Mouse (Mus musculus) testis, postnatal 14 days (tissue): ENCODE results near the gene Proser1.

Source experiments
- DNase-seq: peaks from one replicate; pipeline ENCODE4 v3.0.0; 2021; ENCODE audit warnings: low spot score

Gene Proser1

GRCm38 (mm10) chr3:53466481-53466880, 3.0 kb downstream of the Proser1 start:
- DNase-seq, result no peak

- no peak for DNase-seq
Measured at GRCm38 (mm10) chr3:53467356-53467755, 3.9 kb downstream of the Proser1 start.

GRCm38 (mm10) chr3:53469650-53470049, 6.2 kb downstream of the Proser1 start:
- no peak for DNase-seq

- no peak for DNase-seq
Measured at GRCm38 (mm10) chr3:53472061-53472460, 8.6 kb downstream of the Proser1 start.

- no peak for DNase-seq
Measured at GRCm38 (mm10) chr3:53474179-53474578, 10.7 kb downstream of the Proser1 start.

- no peak for DNase-seq
Measured at GRCm38 (mm10) chr3:53475889-53476288, 12.4 kb downstream of the Proser1 start.

GRCm38 (mm10) chr3:53477468-53477867, 14.0 kb downstream of the Proser1 start:
- DNase-seq, result no peak

GRCm38 (mm10) chr3:53478419-53479046, 15.1 kb downstream of the Proser1 start:
- DNase-seq, result peak; percentile 32

- DNase-seq, result no peak
Measured at GRCm38 (mm10) chr3:53483414-53484059, 20.1 kb downstream of the Proser1 start.

- no peak for DNase-seq
Measured at GRCm38 (mm10) chr3:53486561-53486960, 23.1 kb downstream of the Proser1 start.

- DNase-seq, result no peak
Measured at GRCm38 (mm10) chr3:53486996-53487576, 23.6 kb downstream of the Proser1 start.

- DNase-seq, result no peak
Measured at GRCm38 (mm10) chr3:53488353-53488752, 24.9 kb downstream of the Proser1 start, which contains the start of gene Stoml3. Gene Stoml3, plus strand, starts transcription at chr3:53488653.

- DNase-seq, result no peak
Measured at GRCm38 (mm10) chr3:53498351-53498905, 35.0 kb downstream of the Proser1 start.

GRCm38 (mm10) chr3:53502428-53502827, 39.0 kb downstream of the Proser1 start:
- no peak for DNase-seq

GRCm38 (mm10) chr3:53513096-53513495, 49.6 kb downstream of the Proser1 start:
- no peak for DNase-seq

- no peak for DNase-seq
Measured at GRCm38 (mm10) chr3:53514221-53515065, 51.0 kb downstream of the Proser1 start.

GRCm38 (mm10) chr3:53522794-53523193, 59.3 kb downstream of the Proser1 start:
- no peak for DNase-seq

GRCm38 (mm10) chr3:53525737-53526136, 62.3 kb downstream of the Proser1 start:
- DNase-seq, result peak; percentile 63

- no peak for DNase-seq
Measured at GRCm38 (mm10) chr3:53530305-53530704, 66.8 kb downstream of the Proser1 start.
